Mouse (Mus musculus): ENCODE measurements around the gene Rpp40. TPM values are rescaled to one million over a fixed set of nuclear protein-coding genes. Genes with fewer than 3 reads are reported as not detected.

Rpp40 gene
- 15.6 and 20.6 TPM in 2 replicates for polyA plus RNA-seq (2012)

GRCm38 (mm10) chr13:35905879-35906481, at the start of gene Rpp40:
Rpp40 (minus strand) TSS chr13:35906359.

Other genes starting within 250 kb of the Rpp40 start
- 9.9 and 11.1 TPM in 2 replicates for gene Cdyl, start 246.5 kb downstream of the Rpp40 start, polyA plus RNA-seq (2012)
- 0.02 TPM in 1 of 2 replicates, not detected in the other for gene Ppp1r3g, start 52.5 kb upstream of the Rpp40 start, polyA plus RNA-seq (2012)
- 36.4 and 39.8 TPM in 2 replicates for gene Fars2, start 211.1 kb upstream of the Rpp40 start, polyA plus RNA-seq (2012)
- 3.2 and 3.5 TPM in 2 replicates for gene Lyrm4, start 211.2 kb upstream of the Rpp40 start, polyA plus RNA-seq (2012)